Mouse (Mus musculus) kidney, adult 8-10 months (tissue): ENCODE measurements around the gene Ehbp1l1.
"Not testable (repeated sequence)": the region's sequence is repeated elsewhere in the genome, so short reads cannot be mapped to it uniquely, and the experiment has no call there.

Experiments used
- DNase-seq, 2 experiments: peaks; one replicate each; pipeline ENCODE4 v3.0.0; 2022

The Ehbp1l1 gene

DNA sequence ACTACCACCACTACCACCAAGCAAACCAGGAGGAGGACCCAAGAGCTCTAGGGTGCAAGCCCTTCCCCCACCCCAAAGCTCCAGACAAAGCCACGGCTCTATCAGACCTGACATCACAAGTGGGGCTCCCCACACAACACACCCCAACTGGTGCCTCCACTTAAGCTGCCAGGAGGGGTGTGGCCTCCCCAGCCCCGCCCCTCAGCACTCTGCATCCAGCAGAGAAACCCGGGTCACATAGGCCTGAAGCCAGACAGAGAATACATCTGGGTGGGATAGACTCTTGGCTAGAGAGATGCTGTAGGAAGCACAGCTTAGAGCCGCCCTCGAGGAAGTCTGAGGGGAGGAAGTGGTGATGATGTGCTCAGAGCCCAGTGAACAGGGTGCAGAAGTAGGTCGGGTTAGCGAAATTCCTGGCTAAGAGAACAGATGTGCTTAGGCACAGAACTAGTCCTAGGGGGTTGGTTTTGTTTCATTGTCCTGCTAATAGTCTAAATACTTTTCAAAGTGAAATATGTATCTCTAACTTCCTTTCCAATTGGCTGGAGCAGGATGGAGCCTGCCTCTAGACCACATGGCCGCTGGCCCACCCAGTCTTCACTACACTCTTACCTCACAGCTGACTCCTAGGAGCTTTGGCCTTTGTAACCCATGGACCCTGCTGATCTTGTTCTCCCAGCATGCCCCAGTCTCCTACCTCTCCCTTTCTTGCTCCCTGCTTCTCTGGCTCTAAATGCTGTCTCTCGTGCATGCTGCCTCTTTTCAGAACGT is 21.1 kb downstream of the Ehbp1l1 start:
- no peak for DNase-seq

DNA sequence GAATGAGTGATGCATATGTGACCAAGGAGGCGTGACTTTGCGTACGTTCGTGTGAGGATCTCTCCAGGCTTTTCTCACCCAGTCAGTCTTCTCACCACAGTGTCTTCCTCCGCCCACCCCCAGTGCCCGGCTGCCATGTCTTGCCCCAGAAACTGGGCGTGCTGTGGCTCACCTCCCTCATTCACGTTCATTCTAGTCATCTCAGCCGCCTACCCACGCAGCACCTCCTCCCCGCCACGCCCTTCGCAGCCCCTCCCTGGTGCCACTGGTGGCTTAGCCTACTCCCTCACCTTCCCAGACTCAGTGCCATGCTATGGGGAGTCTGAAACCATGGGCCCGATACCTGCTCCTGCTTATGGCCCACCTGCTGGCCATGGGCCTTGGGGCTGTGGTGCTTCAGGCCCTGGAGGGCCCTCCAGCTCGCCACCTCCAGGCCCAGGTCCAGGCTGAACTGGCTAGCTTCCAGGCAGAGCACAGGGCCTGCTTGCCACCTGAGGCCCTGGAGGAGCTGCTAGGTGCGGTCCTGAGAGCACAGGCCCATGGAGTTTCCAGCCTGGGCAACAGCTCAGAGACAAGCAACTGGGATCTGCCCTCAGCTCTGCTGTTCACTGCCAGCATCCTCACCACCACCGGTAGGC is 21.8 kb downstream of the Ehbp1l1 start, which contains the start of gene Kcnk7:
Gene Kcnk7, plus strand, starts transcription at position 205 of the 638 bp plus-strand sequence.
- no peak for DNase-seq

DNA sequence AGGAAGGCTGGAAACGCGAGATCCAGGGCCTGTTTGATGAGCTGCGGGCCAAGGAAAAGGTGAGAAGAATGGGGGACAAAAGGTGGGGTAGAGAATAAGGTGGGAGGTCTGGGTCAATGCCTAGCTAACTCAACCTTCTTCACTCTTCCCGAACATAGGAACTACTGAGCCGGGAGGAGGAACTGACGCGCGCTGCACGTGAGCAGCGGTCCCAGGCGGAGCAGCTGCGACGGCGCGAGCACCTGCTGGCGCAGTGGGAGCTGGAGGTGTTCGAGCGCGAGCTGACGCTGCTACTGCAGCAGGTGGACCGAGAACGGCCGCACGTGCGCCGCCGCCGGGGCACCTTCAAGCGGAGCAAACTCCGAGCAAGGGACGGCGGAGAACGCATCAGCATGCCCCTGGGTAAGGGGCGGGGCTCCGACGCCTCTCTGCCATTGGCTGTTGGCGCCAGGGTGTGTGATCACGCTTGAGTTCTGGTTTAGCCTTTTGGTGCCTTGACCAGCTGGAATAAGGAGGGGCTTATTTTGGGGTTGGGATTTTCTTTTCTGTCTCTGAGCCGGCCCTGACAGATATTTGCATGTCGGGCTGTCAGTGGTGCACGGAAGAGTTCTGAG is 30.2 kb downstream of the Ehbp1l1 start:
- no peak for DNase-seq

DNA sequence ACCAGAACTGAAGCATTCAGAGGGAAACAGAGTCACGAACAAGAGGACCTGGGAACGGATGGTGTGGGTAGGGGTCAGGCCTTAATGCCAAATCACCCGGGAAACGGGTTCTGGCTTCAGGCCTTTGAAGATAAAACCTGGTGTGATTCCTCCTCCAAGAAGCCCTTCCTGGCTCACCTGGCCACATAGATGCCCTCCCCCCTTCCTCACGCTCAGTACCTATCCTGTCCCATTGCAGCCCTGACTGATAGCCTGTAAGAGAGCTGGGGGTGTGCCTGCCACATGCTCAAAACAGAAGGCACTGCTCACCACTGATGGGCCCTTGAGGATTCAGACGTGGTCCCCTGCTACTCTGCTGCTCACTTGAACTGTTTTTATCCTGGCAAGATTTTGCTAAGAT is 32.3 kb downstream of the Ehbp1l1 start:
- no peak for DNase-seq

DNA sequence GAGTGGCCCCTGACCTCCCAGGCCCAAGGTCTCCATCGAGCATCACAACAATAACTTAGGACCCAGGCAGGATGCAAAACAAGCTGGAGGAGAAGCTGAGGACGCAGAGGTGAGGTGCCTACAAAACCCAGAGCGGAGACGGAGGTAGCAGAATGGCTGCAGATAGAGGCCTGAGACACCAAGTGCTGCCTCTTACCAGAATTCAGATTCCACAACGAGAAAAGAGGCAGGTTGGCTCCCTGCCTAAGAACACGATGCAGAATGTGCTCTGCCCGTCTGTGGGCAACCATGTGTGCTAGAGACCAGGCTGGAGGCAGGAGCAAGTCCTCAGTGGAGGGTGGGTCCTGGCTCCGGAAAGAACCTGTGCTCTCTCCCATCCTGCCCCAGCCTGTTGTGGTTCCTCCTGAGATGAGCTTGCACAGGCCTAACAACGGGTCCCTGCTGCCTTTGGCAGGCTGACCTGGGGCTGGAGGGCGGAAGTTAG is 33.2 kb downstream of the Ehbp1l1 start:
- DNase-seq, result no peak

DNA sequence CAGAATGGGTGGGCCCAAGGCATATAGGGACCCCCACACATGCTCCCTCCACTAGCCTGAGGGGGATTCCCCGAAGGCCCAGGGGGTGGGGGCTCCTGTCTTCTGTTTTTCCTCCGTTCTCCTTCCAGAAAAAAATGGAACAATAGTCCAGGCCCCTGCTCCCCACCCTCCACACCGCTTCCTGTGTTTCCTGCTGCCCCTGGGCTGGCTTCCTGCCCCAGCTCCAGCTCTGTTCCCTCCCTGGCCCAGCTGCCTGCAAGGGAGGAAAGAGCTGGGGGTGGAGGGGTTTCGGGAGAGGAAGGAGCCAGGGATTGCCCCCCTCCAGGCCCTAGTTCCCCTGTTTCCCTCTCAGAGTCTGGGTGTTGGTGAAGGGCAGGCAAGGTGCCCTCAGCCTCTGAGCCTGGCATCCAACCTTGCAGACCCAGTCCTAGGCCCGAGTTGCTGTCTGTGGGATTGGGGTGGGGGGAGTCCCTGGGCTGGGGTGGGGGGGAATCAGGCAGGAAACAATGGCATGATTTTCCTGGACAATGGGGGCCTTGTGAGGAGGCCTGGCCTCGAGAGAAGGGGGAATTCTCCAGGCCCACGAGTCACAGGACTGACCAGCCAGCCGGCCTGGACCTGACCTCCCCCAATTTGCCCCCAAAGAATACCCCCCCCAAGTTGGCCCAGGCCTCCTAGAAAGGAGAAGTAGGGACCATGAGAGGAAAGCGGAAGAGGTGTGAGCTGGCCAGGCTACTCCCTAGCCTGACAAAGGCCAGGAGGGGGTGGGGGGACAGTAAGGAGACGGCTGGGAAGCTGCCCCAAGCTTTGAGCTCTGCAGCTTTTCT is 33.8 kb downstream of the Ehbp1l1 start:
- DNase-seq, result peak; percentile 59 to 66

DNA sequence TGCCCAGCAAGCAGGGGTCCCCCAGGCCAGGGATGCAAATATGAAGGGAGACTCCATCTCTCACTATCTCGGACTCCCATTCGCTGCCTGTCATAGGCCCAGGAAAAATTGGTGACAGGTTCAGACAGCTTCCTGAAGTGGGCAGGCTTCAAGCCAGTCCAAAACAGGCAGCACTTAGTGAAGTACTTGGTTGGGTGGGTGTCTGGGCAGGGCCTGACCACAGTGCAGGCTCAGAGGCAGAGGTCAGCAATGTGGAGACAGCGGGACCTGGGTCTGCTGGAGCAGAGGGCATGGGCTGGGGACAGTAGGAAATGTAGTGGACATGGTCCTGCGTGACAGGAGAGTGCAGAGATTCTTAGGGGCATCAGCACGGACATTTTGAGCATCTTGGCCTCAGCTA is 34.5 kb downstream of the Ehbp1l1 start:
- no peak for DNase-seq

DNA sequence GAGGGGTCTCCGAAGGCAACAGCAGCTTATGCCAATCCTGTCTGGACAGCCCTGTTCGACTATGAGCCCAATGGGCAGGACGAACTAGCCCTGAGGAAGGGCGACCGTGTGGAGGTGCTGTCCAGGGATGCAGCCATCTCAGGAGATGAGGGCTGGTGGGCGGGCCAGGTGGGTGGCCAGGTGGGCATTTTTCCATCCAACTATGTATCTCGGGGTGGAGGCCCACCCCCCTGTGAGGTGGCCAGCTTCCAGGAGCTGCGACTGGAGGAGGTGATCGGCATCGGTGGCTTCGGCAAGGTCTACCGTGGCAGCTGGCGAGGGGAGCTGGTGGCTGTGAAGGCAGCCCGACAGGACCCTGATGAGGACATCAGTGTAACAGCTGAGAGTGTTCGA is 35.8 kb downstream of the Ehbp1l1 start:
- DNase-seq, result peak; percentile 42 to 44

DNA sequence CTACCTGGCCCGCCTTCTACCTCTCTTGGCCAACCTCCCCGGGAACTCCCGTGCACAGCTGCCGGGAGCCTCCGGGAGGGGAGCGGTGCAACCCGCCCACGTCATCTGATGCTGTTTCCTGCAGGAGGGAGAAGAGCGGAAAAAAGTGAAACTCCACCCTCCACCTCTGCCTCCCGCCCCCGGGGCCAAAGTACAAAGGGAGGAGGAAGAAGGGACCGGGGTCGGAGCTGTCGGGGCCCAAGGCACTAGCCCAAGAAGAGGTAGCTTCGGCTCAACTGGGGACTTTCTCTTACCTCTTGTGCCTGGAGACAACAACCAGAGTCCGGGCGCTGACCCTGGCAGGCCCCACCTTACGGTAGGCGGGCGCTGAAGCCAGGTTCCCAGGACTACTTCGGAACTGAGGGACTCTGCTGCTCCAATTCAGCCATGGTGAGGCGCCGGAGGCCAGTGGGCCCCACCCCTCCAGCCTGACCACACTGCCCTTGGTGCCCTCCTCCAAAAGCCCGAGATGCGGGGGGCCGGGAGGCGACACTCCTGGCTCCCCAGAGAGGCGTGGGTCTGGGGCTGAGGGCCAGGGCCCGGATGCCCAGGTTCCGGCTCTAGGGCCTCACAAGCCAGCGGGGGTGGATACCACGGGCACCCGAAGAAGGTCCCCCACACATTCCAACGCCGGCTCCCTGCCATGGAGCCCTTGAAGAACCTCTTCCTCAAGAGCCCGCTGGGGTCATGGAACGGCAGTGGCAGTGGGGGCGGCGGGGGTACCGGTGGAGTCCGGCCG is 36.4 kb downstream of the Ehbp1l1 start:
- peak; percentile 93 to 96 for DNase-seq

DNA sequence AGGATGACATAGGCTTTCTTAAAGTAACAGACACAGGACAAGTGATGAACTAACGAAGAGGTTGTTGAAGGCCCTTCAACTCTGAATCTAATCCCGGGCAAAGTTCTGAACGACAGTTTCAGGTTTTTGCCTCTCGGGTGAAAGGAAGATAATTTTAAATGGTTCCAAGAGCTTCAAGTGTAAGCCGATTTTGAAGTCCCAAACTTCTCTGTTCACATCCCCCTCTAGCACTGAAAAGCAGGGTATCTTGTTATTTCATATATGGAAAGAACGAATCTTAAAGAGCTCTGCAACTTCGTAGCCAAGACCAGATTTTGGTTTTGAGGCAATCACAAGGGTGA is 37.1 kb downstream of the Ehbp1l1 start:
- DNase-seq, result no peak

DNA sequence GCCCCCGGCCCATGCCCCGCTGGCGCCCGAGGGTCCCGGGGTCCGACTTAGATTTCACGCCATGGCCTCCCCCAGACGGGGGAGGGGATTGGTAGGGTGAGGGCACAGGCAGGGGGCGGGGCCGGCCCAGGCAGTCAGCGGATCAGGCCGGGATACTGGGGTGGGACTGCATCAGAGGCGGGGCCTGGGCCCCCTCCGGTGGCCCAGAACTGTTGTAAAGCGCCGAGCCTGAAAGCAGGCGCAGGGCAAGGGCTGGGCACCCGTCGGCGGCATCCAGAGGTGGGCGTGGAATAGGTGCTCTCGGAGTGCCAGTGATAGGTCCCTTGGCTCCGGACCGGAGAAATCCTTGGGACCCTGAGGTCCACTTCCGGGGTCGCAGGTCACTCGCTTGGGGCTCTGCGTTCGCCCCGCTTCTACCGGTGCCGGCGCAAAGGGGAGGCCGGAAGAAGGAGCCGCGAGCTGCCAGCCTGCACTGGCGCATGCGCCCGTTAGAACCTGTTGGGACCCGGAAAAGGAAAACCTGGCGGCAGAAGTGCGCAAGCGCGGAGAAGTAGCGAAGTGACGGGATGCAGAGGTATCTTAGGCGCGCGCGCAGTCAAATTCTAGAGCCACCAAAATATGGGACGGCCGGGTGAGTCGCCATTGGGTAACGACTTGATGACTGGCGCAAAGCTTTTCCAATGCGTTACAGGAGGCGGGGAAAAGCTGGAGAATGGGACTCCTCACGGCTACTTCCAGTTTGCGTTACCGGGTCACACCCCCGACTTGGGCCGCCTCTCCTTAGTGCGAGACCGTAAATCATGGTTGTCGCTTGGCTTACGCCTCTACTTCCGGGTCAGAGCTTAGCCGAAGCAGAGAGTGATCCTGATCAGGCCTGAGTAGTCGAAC is 37.7 kb downstream of the Ehbp1l1 start, which contains the start of the genes Map3k11 and Pcnx3:
Gene Map3k11, plus strand, starts transcription at position 543 of the 888 bp plus-strand sequence.
Gene Pcnx3, minus strand, starts transcription at position 709 of the 888 bp plus-strand sequence.
- DNase-seq, result peak; percentile 99

DNA sequence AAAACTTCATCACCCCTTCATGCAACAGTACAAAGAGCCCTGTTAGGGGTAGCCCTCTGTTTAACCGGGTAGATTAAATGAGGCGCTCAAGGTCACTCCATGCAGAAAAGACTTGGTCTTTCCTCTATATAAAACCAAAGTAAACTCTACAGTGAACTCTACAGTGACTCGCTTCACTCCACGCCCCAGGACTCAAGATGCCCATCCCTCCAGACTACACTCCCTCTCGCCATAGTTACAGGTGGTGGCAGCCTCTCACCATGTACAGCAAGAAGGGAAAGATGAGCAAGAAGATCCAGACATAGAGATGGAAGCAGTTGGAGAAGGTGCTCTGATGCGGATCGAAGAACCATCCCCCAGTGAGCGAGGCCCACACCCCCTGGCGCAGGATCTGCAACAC is 38.4 kb downstream of the Ehbp1l1 start:
- DNase-seq, result no peak

DNA sequence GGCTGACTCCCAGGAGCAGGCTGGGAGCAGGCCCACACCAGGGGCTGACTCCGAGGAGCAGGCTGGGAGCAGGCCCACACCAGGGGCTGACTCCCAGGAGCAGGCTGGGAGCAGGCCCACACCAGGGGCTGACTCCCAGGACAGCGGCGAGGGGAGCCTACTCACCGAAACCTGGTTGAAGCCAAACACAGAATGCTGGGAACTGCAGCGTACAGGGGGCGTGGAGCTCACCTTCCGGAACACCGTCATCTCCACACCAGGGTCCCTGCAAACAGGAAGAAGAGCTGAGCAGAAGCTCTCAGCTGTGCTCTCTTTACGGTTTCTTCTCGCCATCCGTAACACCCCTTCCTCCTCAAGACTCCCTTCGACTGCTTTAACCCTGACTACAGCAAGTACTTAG is 39.2 kb downstream of the Ehbp1l1 start:
- not testable (repeated sequence) for DNase-seq

DNA sequence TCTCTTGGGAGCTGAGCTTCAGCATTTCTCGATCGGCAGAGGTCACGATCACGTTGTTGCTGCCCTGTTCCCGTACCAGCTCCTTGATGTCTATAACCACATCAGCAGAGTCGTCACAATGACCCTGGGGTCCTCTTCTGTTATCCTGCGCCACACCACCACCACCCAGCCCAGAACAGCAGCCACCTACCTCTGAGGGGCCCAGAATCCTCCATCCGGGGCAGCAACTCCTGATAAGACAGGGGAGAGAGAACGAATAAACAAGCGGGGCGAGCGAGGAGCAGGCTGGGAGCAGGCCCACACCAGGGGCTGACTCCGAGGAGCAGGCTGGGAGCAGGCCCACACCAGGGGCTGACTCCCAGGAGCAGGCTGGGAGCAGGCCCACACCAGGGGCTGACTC is 39.7 kb downstream of the Ehbp1l1 start:
- DNase-seq, result no peak

DNA sequence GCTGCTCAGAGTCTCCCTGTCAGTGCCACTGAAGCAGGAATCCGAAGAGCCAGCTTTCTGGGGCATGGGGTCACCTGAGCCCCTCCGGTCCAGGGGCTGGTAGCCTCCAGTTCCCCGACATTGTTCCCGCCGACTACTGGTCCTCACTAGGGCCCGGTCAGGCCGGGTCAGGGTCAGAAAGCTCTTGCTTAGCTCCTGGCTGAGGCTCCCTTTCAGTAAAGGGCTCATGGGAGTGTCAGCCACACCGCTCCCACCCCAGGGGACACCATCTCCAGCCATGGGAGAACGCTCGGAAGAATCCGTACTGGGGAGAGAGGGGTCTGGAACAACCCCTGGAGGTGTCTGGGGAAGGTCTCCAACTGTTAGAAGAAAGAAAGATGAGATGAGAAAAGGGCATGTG is 40.3 kb downstream of the Ehbp1l1 start:
- no peak for DNase-seq

DNA sequence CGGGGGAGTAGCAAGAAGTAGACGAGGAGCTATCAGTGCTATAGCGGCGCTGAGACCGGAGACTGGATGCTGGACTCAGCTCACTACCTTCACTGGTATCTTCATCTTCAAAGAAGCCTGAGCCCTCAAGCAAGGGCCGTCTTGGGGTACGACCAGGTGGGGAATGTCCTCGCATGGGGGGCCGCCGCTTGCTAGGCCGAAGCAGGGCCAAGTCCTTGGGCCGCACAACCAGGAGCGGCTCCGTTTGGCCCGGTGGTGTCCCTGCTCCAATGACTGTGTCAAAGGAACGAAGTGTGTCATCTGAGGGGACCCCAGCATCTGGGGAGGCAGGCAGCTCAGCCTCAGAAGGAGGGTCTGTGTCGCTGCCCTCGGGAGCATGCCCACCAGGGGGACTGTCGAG is 40.7 kb downstream of the Ehbp1l1 start:
- no peak for DNase-seq

DNA sequence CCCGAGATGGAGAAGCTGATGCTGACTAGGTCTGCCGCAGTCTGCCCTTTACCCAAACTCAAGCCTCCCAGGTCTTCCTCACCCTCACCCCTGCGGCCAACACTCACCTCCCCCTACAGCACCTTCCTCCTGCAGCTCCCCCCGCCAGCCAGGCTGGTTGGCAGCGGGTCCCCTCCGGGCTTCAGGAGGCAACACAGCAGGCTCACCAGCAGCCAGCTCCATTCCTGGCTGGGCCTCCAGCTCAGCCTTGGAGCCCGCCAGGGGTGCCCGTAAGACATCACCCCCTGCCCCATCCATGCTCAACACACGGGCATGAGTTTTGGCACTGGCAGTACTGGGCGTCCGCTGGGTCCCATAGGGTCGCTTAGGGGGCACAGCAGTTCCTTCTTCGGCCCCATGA is 41.1 kb downstream of the Ehbp1l1 start:
- DNase-seq, result no peak

DNA sequence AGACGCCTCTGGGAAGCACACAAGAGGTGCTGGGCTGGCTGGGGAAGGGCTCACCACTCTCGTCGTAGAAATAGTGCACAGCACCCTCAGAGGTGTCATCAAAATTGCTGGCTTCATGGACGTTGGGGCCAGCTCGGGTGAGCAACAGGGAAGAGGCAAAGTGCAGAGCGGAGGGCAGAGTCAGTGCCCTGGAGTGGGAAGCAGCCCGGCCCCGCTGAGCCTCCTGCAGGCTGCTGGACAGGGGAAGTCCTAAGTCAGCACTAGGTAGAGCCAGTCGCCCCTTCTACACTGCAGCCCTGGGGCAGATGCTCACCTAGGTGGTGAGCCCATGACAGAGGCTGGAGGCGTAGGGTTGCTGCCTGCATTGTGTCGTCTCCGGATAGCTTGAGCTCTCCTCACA is 41.9 kb downstream of the Ehbp1l1 start:
- DNase-seq, result no peak

DNA sequence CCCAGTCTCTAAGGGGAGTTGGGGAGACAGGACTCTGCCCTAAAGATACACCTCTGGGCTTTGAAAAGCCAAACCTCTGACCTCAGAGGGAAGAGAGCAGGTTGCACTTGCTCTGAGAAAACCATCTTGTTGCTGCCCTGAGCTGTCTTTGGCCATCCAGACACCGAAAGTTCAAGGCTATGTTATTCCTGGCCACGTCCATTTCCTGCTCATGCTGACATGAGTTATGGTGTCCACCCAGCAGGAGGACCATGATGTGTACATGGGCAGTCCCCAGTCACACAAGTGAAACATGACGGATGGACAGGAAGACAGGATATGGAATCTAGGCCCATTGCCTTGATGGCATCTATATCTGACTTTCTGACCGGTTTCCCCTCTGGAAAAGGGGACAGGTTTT is 45.7 kb downstream of the Ehbp1l1 start:
- no peak for DNase-seq

DNA sequence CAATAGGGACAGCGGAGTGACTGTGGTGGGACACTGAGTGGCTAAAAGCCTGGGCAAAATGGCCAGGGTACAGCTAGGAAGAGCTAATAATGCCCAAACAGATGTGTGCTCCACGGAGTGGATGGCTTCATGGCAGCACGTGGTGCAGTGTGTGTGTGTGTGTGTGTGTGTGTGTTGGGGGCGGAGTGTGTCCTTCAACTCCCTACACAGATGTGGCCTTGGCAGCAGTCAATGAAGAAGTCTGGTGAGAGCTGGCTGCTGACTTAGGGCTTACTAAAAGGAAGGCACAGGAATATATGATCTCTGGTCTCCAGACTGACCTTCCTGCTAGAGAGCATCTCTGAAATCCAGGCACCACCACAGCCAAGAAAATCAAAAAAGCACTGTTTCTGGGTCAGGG is 57.7 kb downstream of the Ehbp1l1 start:
- no peak for DNase-seq

DNA sequence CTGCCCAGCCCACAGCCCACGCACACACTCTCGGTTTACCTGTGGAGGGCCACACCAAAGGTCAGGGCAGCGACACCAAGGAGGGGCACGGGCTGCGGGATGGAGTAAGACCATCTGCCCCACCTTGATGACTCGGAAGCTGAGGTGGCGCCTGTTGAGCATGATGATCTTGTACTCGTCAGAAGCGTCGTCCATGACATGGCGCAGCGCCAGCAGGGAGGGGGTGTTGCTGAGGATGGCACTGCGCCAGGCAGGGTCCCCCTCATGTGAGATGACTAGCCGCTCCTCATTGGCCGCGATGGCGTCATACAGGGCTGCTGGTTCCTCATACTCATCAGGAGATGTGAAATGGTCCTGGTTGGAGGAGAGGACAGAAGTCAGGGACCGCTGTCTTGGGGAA is 59.7 kb downstream of the Ehbp1l1 start:
- DNase-seq, result no peak
